20 mouse cellular contexts compared by ENCODE assay signal in genomic region chr5:66226526-66226925, GRCm38 (mm10). TPM values are rescaled to one million over a fixed set of nuclear protein-coding genes. Genes with fewer than 3 reads are reported as not detected.
DNase-seq lines count a peak whose midpoint lies in the region.
"Had no signal": no experiment of that assay in that cellular context is flagged by ENCODE, and none has a peak within 500 bp of the region (broad histone marks: within the 10 kb centered on the region; RNA-seq: fewer than 3 reads in every experiment).

No protein-coding gene starts in this region.

- DNase-seq in ES-CJ7 (ENCODE audit: low read depth, low spot score) (peak; percentile 62), R1 (ENCODE audit: low read depth, low spot score) (peak; percentile 81), ZHBTc4 (ENCODE audit: low read depth, low spot score) (peak; percentile 53)
- no peak for DNase-seq in right cerebral cortex, postnatal 36 days (ENCODE audit: low spot score in 2 of 2)
- no peak for DNase-seq in heart, adult 18-20 months
- DNase-seq in lung, postnatal 4 days, result no peak
- DNase-seq: adrenal gland, adult 2 months; adrenal gland, adult 8-10 months; adrenal gland, postnatal 10 days; adrenal gland, postnatal 14 days; adrenal gland, postnatal 25 days; adrenal gland, postnatal 36 days; B cell, adult 2 months; cerebellum, adult 11 months; cerebellum, adult 11-12 months; cerebellum, adult 18-20 months; cerebellum, adult 2 months; cerebellum, adult 8-10 months; cerebellum, adult 9-10 months had no signal

RNA-seq across cellular contexts. Expression of gene Nsun7, which starts 33.2 kb away (rescaled TPM):
- total RNA-seq in heart, adult 18-20 months (2021), result not detected
- total RNA-seq: MEL had no signal

RNA-seq across cellular contexts. Expression of gene Rbm47, which starts 53.6 kb away (rescaled TPM):
- 1 to 10 TPM; 2.1 to 5.2 TPM for total RNA-seq in heart, adult 18-20 months (2021)
- total RNA-seq: MEL had no signal

Comparison
In these comparisons a context has a peak if more than half of its experiments do, and no peak if none do; other contexts are left out.
1. DNase-seq: peak in ES-CJ7 (single experiment), R1 (single experiment) and ZHBTc4 (single experiment); none in right cerebral cortex, postnatal 36 days (0 of 2), heart, adult 18-20 months (0 of 2) and lung, postnatal 4 days (0 of 2).